Mouse (Mus musculus) adrenal gland, adult 8-10 months (tissue): ENCODE data around the gene Hps4. TPM values are rescaled to one million over a fixed set of nuclear protein-coding genes. Genes with fewer than 3 reads are reported as not detected.
"Not testable (repeated sequence)": the region's sequence is repeated elsewhere in the genome, so short reads cannot be mapped to it uniquely, and the experiment has no call there.

Experiments
- DNase-seq: peaks from one replicate; pipeline ENCODE4 v3.0.0; 2022
- total RNA-seq, 4 experiments: library from RNA; stranded (reverse); gene quantifications; 2 replicates each; pipeline ENCODE4 v1.2.4; 2022

Gene Hps4
- total RNA-seq = 10 to 100 TPM; 27.7 to 43.6 (median 31.3) TPM

DNA sequence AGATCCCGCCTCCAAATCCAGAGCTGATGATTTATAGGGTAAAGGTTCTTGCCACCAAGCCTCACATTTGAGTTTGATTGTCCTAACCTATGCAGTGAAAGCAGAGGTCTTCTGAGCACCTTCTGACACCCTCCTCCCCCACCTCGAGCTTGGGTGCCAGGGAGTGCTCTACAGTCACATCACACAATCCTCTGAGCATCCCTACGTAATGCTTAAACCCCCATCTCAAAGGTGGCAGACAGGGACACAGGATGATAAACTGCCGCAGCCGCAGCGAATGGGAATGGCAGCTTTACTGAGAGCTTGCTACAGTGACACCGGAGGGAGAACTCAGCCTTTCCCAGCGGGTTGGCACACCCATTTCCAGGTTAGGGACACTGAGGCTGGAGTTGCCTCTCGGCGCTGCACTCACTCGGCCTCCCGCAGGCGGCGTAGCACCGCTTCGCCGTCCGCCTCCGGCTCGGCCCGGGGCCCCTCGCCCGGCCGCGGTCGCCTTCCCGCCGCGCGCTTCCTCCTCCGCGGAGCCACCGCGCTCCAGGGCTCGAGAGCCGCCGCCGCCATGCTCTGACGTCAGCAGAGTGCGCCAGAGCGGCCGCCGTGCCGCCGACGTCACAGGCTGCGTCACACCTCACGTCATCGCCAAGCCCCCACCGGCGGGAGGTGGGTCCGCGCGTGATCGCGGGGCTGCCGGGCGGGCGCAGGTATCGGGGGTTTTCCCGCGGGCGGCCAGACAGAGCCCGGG, at the start of gene Hps4, which contains the start of gene Srrd:
Gene Hps4, plus strand, starts transcription at position 621 of the 742 bp plus-strand sequence.
Gene Srrd, minus strand, starts transcription at position 578 of the 742 bp plus-strand sequence.
- DNase-seq = peak; percentile 73

DNA sequence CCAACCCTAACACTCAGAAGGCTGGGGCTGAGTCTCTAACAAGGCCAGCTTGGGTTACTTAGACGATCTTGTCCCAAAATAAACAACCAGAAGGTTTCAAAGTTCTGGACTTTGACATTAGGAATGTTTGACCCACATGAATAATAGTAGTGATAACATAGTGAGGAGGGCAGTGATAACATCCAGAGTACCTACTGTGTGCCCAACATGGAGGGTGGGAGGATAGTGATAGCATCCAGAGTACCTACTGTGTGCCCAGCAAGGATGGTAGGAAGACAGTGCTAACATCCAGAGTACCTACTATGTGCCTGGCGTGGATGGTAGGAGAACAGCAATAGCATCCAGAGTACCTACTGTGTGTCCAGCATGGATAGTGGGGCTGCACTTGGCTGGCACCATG, 49.1 kb upstream of the Hps4 start:
- DNase-seq = no peak

DNA sequence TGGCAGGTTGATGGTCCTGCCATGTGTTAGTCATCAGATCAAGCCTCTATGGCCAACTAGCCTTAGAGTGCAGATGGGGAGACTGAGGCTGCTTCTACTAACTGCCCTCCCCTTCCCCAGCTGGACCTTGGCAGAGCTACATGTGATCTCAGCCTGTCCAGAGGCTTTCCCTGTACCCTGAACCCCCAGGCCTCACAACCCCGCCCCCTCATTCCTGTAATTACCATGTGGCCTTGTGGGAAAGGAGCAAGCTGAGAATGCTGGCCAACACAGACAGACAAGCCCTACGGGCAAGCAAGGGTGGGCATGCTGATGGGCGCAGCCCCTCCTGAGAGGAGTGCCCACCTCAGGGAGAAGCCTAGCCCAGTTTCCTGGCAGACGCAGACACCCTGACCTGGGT, 48.2 kb upstream of the Hps4 start:
- DNase-seq = no peak

GRCm38 (mm10) chr5:112295162-112295561, 47.7 kb upstream of the Hps4 start:
- peak; percentile 73 for DNase-seq

DNA sequence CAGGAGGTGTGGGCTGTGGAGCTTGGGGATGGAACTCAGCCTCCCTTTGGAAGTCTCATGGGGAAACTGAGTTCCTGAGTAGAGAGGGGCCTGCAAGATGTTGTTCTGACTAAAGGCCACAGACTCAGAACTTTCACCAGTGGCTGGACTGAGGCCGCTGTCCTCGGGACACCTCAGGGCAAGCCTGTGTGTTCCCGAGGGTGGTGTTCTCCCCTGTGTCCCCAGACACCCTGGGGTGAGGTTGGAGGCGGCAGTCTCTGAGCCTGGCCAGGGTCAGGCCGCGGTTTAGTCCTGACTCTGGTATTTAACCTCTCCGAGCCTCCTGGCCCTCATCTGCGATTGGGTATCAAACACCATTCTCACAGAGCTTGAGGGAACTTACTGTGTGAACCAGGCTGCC, 47.3 kb upstream of the Hps4 start:
- no peak for DNase-seq

DNA sequence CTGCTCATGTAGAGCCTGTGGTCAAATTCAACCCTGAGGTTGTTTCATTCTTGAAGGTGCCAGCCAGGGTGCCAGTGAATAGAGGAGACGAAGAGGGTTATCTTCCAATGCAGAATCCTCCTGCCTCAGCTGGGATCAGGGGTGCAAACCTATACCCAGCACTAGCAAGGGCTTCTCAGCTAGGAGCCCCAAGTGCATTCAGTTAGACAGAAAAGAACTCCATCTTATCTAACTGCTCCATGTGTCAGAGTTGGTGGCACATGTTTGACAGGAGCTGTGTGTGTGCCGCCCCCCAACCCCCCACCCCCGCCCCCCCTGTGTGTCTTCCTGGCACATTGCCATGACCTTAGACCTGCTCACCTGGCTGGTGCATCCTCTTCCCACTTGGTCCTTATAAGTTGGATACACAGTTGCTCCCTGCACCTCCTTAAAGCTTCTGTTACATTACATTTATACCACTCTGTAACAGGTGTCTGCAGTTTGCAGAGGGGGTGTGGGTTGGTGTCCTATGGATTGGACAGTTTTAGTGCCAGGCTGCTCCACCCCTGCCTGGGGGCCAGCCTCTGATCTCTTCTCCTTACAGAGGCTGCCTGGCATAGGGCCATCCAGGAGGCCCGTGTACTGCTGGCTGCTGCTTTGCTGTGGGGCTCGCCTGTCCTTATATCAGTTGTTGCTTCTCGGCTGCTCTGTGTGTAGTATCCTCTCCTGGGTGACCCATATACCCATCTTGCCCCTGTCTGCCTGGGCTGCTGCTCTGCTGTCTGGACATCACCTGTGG, 46.3 kb upstream of the Hps4 start:
- DNase-seq = no peak

- DNase-seq = no peak
Observed at GRCm38 (mm10) chr5:112297257-112297656, 45.6 kb upstream of the Hps4 start.

GRCm38 (mm10) chr5:112298226-112298988, 44.5 kb upstream of the Hps4 start:
- DNase-seq = peak; percentile 87

- no peak for DNase-seq
Observed at GRCm38 (mm10) chr5:112299399-112299798, 43.5 kb upstream of the Hps4 start.

GRCm38 (mm10) chr5:112300112-112300511, 42.8 kb upstream of the Hps4 start:
- no peak for DNase-seq

DNA sequence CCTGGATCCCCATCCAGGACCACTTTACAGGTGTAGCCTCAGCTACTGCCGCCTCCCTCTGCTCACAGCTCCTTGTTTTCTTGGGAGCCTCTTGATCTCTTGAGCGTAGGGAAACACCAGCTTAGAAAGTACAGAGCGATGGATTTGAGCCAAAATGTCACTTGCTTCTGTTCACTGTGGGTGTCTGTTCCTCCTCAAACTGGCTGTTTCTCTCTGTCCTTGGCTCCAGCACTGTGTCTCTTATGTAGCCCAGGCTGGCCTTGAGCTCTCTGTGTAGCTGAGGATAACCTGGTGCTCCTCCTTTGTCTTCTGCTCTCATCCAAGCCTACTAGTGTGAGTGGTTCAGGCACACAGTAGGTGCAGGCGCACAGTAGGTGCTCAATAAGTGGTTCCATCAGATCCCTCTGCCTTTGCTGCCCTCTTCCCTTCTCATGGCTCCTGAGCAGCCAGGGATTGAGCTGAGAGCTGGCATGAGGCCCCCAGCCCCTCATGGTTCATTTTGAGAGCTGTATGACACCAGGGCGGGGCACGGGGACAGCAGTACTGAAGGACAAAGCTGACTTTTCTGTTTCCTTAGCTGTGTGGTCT, 42.1 kb upstream of the Hps4 start:
- DNase-seq = no peak

- DNase-seq = no peak
Observed at GRCm38 (mm10) chr5:112301694-112302093, 41.2 kb upstream of the Hps4 start.

DNA sequence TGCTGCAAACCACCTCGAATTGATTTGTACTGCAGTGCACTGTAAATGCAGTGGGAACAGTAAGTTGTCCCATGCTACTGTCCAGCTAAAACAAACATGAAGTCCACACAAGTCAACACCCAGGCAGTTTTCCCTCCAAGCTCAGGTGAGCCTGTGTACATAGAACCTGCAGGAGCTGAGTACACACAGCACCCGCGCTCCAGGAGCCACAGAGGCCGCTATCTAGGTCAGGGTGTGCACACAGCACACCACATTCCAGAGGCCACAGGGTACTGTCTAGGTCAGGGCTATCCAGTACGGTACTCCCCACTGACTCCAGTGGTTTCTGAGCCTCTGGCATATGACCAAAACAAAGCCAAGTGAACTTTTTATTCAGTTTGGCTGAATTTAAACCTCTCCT, 40.6 kb upstream of the Hps4 start:
- DNase-seq = peak; percentile 70

GRCm38 (mm10) chr5:112305842-112306241, 37.0 kb upstream of the Hps4 start:
- no peak for DNase-seq

DNA sequence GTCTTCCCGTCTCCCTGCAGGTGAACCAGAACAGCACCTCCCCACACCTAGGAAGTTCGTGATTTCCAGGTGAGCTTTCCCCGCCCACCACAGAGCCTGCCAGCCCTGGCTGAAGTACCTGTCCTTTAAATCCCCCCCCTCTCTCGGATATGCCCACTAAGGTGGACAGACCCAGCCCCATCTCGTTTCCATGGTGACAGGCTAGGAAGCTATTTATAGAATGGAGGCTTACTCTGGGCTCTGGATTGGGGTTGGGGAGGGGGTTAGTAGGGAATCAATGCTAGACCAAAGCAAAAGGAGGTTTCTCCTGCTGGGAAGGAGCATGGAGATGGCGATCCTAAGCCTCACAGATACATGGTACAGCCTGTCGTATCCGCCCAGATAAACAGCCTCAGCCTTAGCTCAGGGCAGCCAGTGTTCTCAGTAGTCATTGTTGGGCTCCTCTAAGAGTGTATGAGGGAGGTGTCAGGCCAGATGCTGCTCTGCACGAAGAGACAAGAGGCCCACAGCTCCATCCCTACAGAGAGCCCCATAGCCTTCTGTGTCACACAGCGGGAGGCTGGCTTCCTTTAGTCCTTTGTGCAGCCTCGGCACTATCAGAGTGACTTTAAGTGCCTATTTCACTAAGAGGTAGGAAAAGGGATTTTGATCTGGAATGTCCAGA, 29.5 kb upstream of the Hps4 start:
- no peak for DNase-seq

DNA sequence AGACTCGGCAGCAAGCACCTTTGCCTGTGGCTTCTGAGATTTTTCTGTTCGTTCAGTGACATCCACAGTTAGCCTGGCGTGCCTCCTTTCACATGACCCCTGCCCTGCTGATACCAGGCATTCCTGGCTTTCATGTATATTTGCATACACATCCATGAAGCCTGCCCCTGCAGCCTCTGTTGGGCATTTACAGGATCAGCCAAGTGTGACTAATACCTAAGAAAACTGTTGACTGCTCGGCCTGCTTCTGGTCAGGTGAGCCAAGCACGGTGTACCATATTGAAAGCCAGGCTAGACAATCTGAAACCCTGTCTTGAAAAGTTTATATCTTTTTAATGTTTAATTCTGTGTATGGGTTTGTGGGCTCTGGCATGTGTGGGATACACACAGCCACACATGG, 26.4 kb upstream of the Hps4 start:
- no peak for DNase-seq

DNA sequence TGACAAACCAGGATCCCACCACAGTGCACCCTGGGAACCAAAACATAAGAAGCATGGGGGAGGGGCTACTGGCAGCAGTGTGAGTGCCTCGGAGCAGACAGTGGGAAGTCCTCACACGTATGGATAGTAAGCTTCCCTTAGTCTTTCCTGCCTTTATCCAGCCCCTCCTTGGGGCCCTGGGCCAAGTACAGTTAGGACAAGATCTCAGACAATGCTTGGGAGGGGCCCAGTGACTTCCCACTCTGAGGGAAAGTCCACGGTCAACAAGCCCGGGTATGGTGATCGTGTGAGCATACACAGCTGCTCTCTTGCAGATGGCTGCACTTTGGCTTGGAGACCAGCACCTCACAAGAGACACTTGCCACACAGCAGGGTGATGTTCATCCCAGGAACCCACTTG, 25.6 kb upstream of the Hps4 start:
- no peak for DNase-seq

DNA sequence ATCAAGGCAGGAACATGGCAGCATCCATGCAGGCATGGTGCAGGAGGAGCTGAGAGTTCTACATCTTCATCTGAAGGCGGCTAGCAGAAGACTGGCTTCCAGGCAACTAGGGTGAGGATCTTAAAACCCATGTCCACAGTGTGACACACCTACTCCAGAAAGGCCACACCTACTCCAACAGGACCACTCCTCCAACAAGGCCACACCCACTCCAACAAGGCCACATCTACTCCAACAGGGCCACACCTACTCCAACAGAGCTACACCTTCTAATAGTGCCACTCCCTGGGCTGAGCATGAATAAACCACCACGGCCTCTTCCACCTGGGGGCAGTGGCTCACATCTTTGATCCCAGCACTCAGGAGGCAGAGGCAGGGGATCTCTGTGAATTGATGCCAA, 23.5 kb upstream of the Hps4 start:
- DNase-seq = not testable (repeated sequence)

DNA sequence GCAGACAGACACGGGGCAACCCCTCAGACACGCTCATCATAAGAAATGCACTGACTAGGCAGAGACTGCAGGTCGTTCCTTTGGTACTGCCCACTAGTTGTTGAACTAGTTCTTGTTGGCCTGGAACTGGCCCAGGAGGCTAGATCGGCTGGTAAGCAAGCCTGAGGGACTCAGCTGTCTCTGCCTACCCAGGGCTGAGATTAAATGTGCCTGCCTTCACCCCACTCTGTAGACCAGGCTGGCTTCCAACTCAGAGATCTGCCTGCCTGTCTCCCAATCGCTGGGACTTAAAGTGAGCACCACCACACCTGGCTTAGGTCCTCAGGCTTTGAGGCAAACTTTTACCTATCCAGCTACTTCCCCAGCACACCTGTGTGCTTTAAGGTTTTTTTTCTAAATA, 22.5 kb upstream of the Hps4 start:
- DNase-seq = no peak

DNA sequence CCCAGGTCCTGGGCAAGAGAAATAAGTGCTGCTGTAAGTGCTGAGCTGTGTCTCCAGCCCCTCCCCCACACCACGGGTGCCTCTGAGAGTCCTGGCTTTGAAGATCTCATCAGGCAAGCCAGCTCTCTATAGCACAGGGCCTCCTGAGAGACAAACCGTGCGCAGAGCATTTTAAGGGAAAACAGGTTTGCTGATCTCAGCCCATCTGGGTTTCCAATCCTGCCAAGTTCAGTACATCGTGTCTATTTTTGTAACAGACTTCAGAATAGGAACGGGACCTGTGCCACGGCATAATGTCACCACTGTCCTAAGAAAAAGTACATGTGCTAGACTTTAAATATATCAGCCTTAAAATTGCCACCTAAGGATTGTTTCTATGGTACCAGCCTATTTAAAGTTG, 21.9 kb upstream of the Hps4 start:
- DNase-seq = no peak

DNA sequence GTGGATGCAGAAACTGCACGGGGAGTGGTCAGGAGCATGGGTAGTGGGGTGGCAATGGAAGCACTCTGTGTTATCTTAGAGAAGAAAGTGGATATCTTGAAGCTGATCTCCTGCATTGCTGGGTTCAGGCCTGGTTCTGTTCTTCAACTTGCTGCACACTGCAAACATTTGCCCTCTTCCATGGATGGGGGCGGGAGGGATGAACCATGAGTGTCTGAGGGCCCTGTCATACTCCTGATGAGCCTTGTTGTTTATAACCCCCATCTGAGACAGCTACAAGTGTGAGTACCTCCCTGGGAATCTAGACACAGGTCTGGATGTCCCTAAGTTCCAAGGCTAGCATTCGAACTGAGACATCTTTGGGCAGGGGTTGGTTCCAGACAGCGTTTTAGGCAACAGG, 21.5 kb upstream of the Hps4 start:
- DNase-seq = no peak

GRCm38 (mm10) chr5:112323246-112323645, 19.6 kb upstream of the Hps4 start:
- peak; percentile 61 for DNase-seq
